Mouse (Mus musculus): ENCODE data around the gene Fancg. TPM values are rescaled to one million over a fixed set of nuclear protein-coding genes. Genes with fewer than 3 reads are reported as not detected.
"Not testable (repeated sequence)": the region's sequence is repeated elsewhere in the genome, so short reads cannot be mapped to it uniquely, and the experiment has no call there.

Gene Fancg
- polyA plus RNA-seq, 1 experiment from 2014 or later: 11.5 TPM

DNA sequence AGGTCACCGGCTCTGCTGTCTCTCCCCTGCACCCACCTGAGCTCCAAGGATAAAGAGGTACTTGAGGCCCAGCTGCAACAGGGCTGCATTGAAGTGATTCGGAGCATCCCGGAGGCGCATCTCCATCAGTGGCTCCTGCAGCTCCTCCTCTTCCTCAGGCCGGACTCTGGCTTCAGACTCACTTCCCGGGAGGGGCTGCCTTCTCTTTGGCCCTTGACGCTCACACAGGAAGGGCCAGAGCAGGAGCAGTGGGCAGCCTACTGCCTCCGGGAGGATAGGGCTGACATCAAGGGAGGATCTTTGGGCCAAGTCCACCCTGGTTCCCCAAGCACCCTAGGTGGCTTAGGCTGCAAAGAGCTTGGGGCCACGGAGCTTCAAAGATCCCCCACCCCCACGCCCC, 8.9 kb upstream of the Fancg start:
- Histone ChIP-seq H3K9me3 (replicated peaks; ENCODE audit: control insufficient read depth, low read length) (no peaks in the 10 kb centered on the region), H3K4me3 (ENCODE audit: low read depth, low read length) (no peak overlapping the region), H3K4me1 (ENCODE audit: control insufficient read depth, insufficient read depth, low read length) (no peaks in the 10 kb centered on the region), H3K4me2 (no peak overlapping the region), H3K27ac (ENCODE audit: low read depth, low read length) (no peak overlapping the region), H3K36me3 (ENCODE audit: control insufficient read depth, insufficient read depth, low read length) (peaks cover 24% of the 10 kb centered on the region), H3K27me3 (ENCODE audit: control insufficient read depth, insufficient read depth, low read length) (no peaks in the 10 kb centered on the region), H3K9ac (ENCODE audit: low read depth, low read length) (no peak overlapping the region)
- no peak for ATAC-seq (replicated peaks; ENCODE audit: insufficient number of reproducible peaks, low FRiP score, low TSS enrichment)
- 92% methylated on average over 10 of the region's 10 CpGs for WGBS (ENCODE audit: insufficient replicate concordance)

DNA sequence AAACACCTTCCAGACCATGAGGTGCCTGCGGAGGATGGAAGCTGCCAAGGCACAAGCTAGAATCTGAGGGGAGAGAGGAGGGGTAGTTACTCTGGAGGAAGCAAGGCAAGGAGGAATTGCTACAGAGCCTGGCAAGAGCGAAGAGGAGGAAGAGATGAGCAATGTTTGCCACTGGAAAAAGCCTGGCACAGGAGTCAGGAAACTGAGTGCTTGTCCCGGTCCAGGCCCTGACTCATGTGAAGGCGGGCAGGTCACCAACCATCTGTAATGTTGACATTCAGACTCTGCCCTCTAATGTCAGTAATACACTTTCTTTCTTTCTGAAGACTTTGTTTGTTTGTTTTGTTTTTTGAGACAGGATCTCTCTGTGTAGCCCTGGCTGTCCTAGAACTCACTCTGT, 7.8 kb upstream of the Fancg start:
- peaks cover 21% of the 10 kb centered on the region for H3K36me3 ChIP-seq (ENCODE audit: control insufficient read depth, insufficient read depth, low read length)
- ATAC-seq (replicated peaks; ENCODE audit: insufficient number of reproducible peaks, low FRiP score, low TSS enrichment): no peak
- no peaks in the 10 kb centered on the region for H3K27me3 ChIP-seq (ENCODE audit: control insufficient read depth, insufficient read depth, low read length)
- 87% methylated on average over 4 of the region's 4 CpGs for WGBS (ENCODE audit: insufficient replicate concordance)
- no peak overlapping the region for H3K27ac ChIP-seq (ENCODE audit: low read depth, low read length)
- H3K4me2 ChIP-seq: no peak overlapping the region
- H3K4me3 ChIP-seq (ENCODE audit: low read depth, low read length): no peak overlapping the region
- no peaks in the 10 kb centered on the region for H3K9me3 ChIP-seq (replicated peaks; ENCODE audit: control insufficient read depth, low read length)
- no peaks in the 10 kb centered on the region for H3K4me1 ChIP-seq (ENCODE audit: control insufficient read depth, insufficient read depth, low read length)
- H3K9ac ChIP-seq (ENCODE audit: low read depth, low read length): no peak overlapping the region

DNA sequence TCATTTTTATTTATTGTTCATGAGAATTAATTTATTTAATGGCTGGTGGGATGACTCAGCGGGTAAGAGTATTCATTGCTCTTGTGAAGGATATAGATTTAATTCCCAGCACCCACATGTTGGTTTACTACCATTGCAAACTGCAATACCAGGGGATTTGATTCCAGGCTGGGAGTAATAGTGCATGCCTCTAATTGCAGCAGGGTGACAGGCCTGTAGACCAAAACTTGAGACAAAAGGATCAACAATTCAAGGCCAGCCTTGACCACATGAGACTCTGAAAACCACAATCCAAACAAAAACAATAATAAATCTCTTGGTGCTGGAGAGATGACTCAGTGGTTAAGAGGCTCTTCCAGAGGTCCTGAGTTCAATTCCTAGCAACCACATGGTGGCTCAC, 1.8 kb upstream of the Fancg start:
- Histone ChIP-seq H3K4me3 (ENCODE audit: low read depth, low read length) (no peak overlapping the region), H3K36me3 (ENCODE audit: control insufficient read depth, insufficient read depth, low read length) (no peaks in the 10 kb centered on the region), H3K4me2 (no peak overlapping the region), H3K4me1 (ENCODE audit: control insufficient read depth, insufficient read depth, low read length) (peaks cover 7% of the 10 kb centered on the region; the same call in 1 of the 2 replicates), H3K27ac (ENCODE audit: low read depth, low read length) (no peak overlapping the region), H3K9me3 (replicated peaks; ENCODE audit: control insufficient read depth, low read length) (no peaks in the 10 kb centered on the region), H3K9ac (ENCODE audit: low read depth, low read length) (no peak overlapping the region), H3K27me3 (ENCODE audit: control insufficient read depth, insufficient read depth, low read length) (no peaks in the 10 kb centered on the region)
- ATAC-seq (replicated peaks; ENCODE audit: insufficient number of reproducible peaks, low FRiP score, low TSS enrichment): no peak
- 91% methylated on average over 1 of the region's 1 CpGs for WGBS (ENCODE audit: insufficient replicate concordance)

DNA sequence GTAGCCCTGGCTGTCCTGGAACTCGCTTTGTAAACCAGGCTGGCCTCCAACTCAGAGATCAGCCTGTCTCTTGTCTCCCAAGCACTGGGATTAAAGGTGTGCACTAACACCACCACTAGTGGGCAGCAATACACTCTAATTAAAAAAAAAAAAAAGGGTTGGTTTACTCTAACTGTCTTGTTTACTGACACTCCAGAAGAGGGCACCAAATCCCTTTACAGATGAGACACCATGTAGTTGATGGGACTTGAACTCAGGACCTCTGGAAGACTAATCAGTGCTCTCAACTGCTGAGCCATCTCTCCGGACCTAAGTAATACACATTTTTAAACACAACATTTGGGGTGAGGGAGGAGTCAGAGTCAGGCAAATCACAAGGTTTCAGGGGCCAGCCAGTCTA, 4.5 kb downstream of the Fancg start:
- no peak overlapping the region for H3K9ac ChIP-seq (ENCODE audit: low read depth, low read length)
- no peaks in the 10 kb centered on the region for H3K27me3 ChIP-seq (ENCODE audit: control insufficient read depth, insufficient read depth, low read length)
- no peaks in the 10 kb centered on the region for H3K9me3 ChIP-seq (replicated peaks; ENCODE audit: control insufficient read depth, low read length)
- no peaks in the 10 kb centered on the region for H3K36me3 ChIP-seq (ENCODE audit: control insufficient read depth, insufficient read depth, low read length)
- H3K27ac ChIP-seq (ENCODE audit: low read depth, low read length): no peak overlapping the region
- ATAC-seq (replicated peaks; ENCODE audit: insufficient number of reproducible peaks, low FRiP score, low TSS enrichment): no peak
- WGBS (ENCODE audit: insufficient replicate concordance): 53% methylated on average over 2 of the region's 2 CpGs
- H3K4me3 ChIP-seq (ENCODE audit: low read depth, low read length): no peak overlapping the region
- H3K4me1 ChIP-seq (ENCODE audit: control insufficient read depth, insufficient read depth, low read length): peaks cover 7% of the 10 kb centered on the region; the same call in 1 of the 2 replicates
- H3K4me2 ChIP-seq: no peak overlapping the region

DNA sequence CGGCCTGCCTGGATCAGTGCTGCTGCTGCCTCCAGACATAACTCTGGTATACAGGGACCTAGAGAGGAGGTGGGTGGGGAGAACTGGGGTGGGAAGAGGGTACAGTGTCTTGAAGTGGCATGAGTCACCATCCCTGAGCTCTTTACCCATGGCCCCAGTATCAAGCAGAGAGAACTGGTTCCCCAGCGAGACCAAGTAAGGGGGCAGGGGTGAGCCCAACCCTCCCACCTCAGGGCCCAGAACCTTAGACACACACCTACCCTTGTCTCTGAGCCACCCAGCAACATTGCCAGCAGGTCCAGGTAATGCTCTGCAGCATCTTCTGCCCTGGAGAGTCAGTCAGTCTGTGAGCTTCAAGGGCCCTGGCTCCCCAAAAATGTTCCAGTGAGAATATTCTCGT, 5.4 kb downstream of the Fancg start:
- H3K4me3 ChIP-seq (ENCODE audit: low read depth, low read length): no peak overlapping the region
- H3K27me3 ChIP-seq (ENCODE audit: control insufficient read depth, insufficient read depth, low read length): no peaks in the 10 kb centered on the region
- no peak overlapping the region for H3K4me2 ChIP-seq
- no peaks in the 10 kb centered on the region for H3K9me3 ChIP-seq (replicated peaks; ENCODE audit: control insufficient read depth, low read length)
- H3K36me3 ChIP-seq (ENCODE audit: control insufficient read depth, insufficient read depth, low read length): no peaks in the 10 kb centered on the region
- H3K4me1 ChIP-seq (ENCODE audit: control insufficient read depth, insufficient read depth, low read length): peaks cover 7% of the 10 kb centered on the region; the same call in 1 of the 2 replicates
- WGBS (ENCODE audit: insufficient replicate concordance): 94% methylated on average over 3 of the region's 3 CpGs
- no peak overlapping the region for H3K27ac ChIP-seq (ENCODE audit: low read depth, low read length)
- ATAC-seq (replicated peaks; ENCODE audit: insufficient number of reproducible peaks, low FRiP score, low TSS enrichment): no peak
- no peak overlapping the region for H3K9ac ChIP-seq (ENCODE audit: low read depth, low read length)

DNA sequence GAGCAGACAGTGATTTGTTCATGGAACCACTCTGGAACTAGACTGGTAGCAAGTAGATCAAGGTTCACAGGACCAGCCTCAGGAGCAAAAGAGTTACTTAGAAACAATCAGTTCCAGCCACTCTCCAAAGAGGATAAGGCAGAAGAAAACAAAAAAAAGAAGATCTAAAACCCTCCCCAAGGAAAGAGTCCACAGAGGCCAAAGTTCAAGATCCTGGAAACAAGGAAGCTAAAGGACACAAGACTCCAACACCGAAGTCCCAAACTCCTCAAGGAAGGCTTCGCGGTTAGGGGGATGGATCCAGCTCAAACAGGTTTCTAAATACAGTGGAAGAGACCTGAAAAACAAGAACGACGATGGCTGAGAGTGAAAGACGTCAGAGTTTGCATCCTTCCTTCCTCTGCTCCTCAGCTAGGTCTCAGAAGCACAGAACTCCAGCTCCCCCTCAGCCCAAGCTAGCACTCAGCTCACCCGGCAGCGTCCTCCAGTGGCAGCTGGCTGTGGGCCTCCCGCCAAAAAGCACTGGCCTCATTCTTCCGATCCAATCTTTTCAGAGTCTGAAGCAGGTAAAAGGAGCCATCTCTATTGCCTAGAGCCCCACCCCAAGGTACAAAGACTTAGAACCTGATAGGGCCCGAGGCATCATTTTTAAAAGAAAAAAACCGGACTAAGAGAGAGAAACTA, 7.4 kb downstream of the Fancg start:
- H3K4me2 ChIP-seq: no peak overlapping the region
- H3K9me3 ChIP-seq (replicated peaks; ENCODE audit: control insufficient read depth, low read length): no peaks in the 10 kb centered on the region
- H3K9ac ChIP-seq (ENCODE audit: low read depth, low read length): no peak overlapping the region
- 79% methylated on average over 12 of the region's 12 CpGs for WGBS (ENCODE audit: insufficient replicate concordance)
- H3K4me3 ChIP-seq (ENCODE audit: low read depth, low read length): no peak overlapping the region
- peaks cover 6% of the 10 kb centered on the region; the same call in 1 of the 2 replicates for H3K4me1 ChIP-seq (ENCODE audit: control insufficient read depth, insufficient read depth, low read length)
- H3K27me3 ChIP-seq (ENCODE audit: control insufficient read depth, insufficient read depth, low read length): no peaks in the 10 kb centered on the region
- no peak overlapping the region for H3K27ac ChIP-seq (ENCODE audit: low read depth, low read length)
- H3K36me3 ChIP-seq (ENCODE audit: control insufficient read depth, insufficient read depth, low read length): no peaks in the 10 kb centered on the region
- no peak for ATAC-seq (replicated peaks; ENCODE audit: insufficient number of reproducible peaks, low FRiP score, low TSS enrichment)

DNA sequence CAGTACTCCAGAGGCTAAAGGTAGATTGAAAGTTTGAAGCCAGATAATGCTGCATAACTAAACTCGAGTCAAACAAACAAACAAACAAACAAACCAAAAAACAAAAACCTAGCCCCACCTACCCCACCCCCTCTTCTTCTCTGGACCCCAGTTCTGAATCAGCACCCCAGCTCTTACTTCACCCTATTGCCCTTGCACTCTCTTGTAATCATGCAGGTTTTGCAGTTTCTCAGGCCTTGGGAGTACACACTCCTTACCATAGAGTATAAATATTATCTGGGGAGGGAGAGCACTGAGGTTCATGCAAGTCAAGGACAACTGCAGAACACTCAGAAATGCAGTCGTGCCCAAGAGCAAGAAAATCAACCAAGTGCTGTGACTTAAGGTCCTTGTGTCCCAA, 9.0 kb downstream of the Fancg start:
- H3K36me3 ChIP-seq (ENCODE audit: control insufficient read depth, insufficient read depth, low read length): no peaks in the 10 kb centered on the region; the same call in 1 of the 2 replicates
- no peaks in the 10 kb centered on the region for H3K27me3 ChIP-seq (ENCODE audit: control insufficient read depth, insufficient read depth, low read length)
- WGBS (ENCODE audit: insufficient replicate concordance): 90% methylated on average over 2 of the region's 2 CpGs
- no peaks in the 10 kb centered on the region for H3K9me3 ChIP-seq (replicated peaks; ENCODE audit: control insufficient read depth, low read length)
- ATAC-seq (replicated peaks; ENCODE audit: insufficient number of reproducible peaks, low FRiP score, low TSS enrichment): no peak
- H3K27ac ChIP-seq (ENCODE audit: low read depth, low read length): no peak overlapping the region
- no peak overlapping the region for H3K9ac ChIP-seq (ENCODE audit: low read depth, low read length)
- peaks cover 12% of the 10 kb centered on the region; the same call in 1 of the 2 replicates for H3K4me1 ChIP-seq (ENCODE audit: control insufficient read depth, insufficient read depth, low read length)
- no peak overlapping the region for H3K4me3 ChIP-seq (ENCODE audit: low read depth, low read length)
- H3K4me2 ChIP-seq: no peak overlapping the region

DNA sequence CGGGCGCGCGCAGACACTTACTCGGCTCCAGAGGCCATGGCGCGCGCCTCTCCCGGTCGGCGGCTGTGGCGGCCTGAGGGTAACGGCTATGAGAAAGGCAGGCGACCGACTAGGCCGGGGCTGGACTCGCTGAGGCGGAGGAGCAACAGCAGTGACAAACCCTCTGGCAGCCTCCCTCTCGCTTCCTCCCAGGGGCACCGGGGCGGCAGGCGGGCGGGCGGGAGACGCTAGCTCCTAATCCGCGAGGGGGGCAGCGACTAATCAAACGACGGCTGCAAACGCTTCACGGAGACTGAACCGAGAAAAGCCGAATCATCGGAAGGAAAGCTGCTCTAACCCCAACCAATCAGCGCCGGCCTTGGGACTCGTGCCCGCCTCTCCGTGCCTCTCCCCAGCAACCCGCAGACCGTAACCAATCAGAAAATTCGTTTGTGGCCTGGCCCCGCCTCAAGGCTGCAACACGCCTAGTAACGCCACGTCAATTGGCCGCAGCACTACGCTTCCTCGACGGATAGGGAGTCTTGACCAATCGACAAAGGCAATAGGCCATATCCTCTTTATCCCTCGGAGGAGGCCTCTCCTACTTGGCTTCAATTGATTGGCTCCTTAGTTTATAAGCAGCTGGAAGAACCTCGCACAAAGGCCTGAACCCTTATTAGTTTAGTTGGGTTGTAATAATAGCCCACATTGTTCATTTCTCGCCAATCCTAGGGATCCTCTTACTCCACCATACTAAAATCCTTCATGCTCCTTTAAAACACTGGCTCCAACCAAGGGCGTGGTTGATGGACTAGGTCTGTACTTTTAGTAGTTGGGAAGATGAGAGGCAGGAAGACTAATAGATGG, 9.9 kb downstream of the Fancg start, which contains the start of gene Vcp:
Gene Vcp (minus strand): TSS at position 367 of the 846 bp plus-strand sequence.
- H3K36me3 ChIP-seq (ENCODE audit: control insufficient read depth, insufficient read depth, low read length); H3K27me3 ChIP-seq (ENCODE audit: control insufficient read depth, insufficient read depth, low read length); H3K9me3 ChIP-seq (replicated peaks; ENCODE audit: control insufficient read depth, low read length): not testable (repeated sequence)
- Histone ChIP-seq H3K4me1 (ENCODE audit: control insufficient read depth, insufficient read depth, low read length) (peaks cover 12% of the 10 kb centered on the region; the same call in 1 of the 2 replicates), H3K9ac (ENCODE audit: low read depth, low read length) (peak within 1 kb of the TSS; percentile 97), H3K4me3 (ENCODE audit: low read depth, low read length) (peak within 1 kb of the TSS; percentile 95), H3K27ac (ENCODE audit: low read depth, low read length) (peak within 1 kb of the TSS; percentile 100), H3K4me2 (peak within 1 kb of the TSS; percentile 91)
- ATAC-seq (replicated peaks; ENCODE audit: insufficient number of reproducible peaks, low FRiP score, low TSS enrichment): peak; percentile 97
- WGBS (ENCODE audit: insufficient replicate concordance): under 1% methylated on average over 46 of the region's 56 CpGs

Measured in heart, embryonic 11.5 days (tissue).